Mouse (Mus musculus) forebrain, postnatal 0 days (tissue): ENCODE results near the gene Prkd2. TPM values are rescaled to one million over a fixed set of nuclear protein-coding genes. Genes with fewer than 3 reads are reported as not detected.
A peak's percentile ranks its signal among the peaks of the same experiment; 100 is the strongest.

Source experiments
- ATAC-seq: fragments of 200-750 bp; cut with Nextera tagmentation; 2 replicates; pipeline ENCODE4 v1.8.0; 2017; ENCODE audit warnings: mild to moderate bottlenecking, moderate library complexity
- DNase-seq: peaks from one replicate; pipeline ENCODE4 v3.0.0-alpha.2; 2015
- H3K27ac ChIP-seq: fragments of 300-500 bp; sonication (generic); 2 replicates; pipeline ENCODE4 v1.5.1; 2014; ENCODE audit warnings: low read depth, mild to moderate bottlenecking, antibody characterized with exemption, low read length, moderate library complexity, mixed read lengths
- H3K27me3 ChIP-seq: fragments of 300-500 bp; sonication (generic); 2 replicates; pipeline ENCODE4 v1.6.1; 2014; ENCODE audit warnings: mild to moderate bottlenecking, low read length, mixed read lengths; ENCODE audit not compliant: insufficient read depth
- H3K36me3 ChIP-seq: fragments of 300-500 bp; sonication (generic); 2 replicates; pipeline ENCODE4 v1.6.1; 2014; ENCODE audit warnings: mild to moderate bottlenecking, moderate library complexity; ENCODE audit not compliant: insufficient read depth
- H3K4me1 ChIP-seq: fragments of 300-500 bp; sonication (generic); 2 replicates; pipeline ENCODE4 v1.6.1; 2014; ENCODE audit warnings: antibody characterized with exemption; ENCODE audit not compliant: insufficient read depth
- H3K4me2 ChIP-seq: fragments of 300-500 bp; sonication (generic); 2 replicates; pipeline ENCODE4 v1.6.1; 2014; ENCODE audit warnings: low read depth, mild to moderate bottlenecking, moderate library complexity
- H3K4me3 ChIP-seq: fragments of 300-500 bp; sonication (generic); 2 replicates; pipeline ENCODE4 v1.5.1; 2014; ENCODE audit warnings: low read depth, low read length, mixed read lengths
- H3K9ac ChIP-seq: fragments of 300-500 bp; sonication (generic); 2 replicates; pipeline ENCODE4 v1.6.1; 2014; ENCODE audit warnings: mild to moderate bottlenecking
- H3K9me3 ChIP-seq: fragments of 300-500 bp; sonication (generic); 2 replicates; pipeline ENCODE4 v1.6.1; 2016; ENCODE audit warnings: low read length
- CTCF ChIP-seq: sonication (generic); IDR thresholded peaks from 2 replicates; pipeline ENCODE4 v1.5.1; 2016; ENCODE audit warnings: antibody characterized with exemption, control low read depth, low read depth
- WGBS: fragments of 180-500 bp; shearing (Covaris S2); extraction: QIAGEN DNeasy Blood & Tissue Kit; methylation state at CpG from one replicate; pipeline ENCODE4 v1.1.7; 2014; 5-methylcytosine and 5-hydroxymethylcytosine counted together
- polyA plus RNA-seq: library from polyadenylated mRNA; unstranded; fragments of >200 nt; fragmentation: Nextera tagmentation; extraction: Ambion mirVana; gene quantifications from 2 replicates; pipeline ENCODE4 v1.2.1, GENCODE M21; 2015
- total RNA-seq: library from RNA; depleted of rRNA; stranded (reverse); fragments of >200 nt; gene quantifications from 2 replicates; pipeline ENCODE4 v1.2.3, GENCODE M21; 2014; rRNA removed

The Prkd2 gene
- total and polyA plus RNA-seq, 2 experiments from 2014 or later = 3.9 to 4.0 TPM

- Histone ChIP-seq H3K4me3 (no peak overlapping the region), H3K36me3 (peaks cover 65% of the 10 kb centered on the region), H3K4me2 (no peak overlapping the region), H3K27me3 (no peaks in the 10 kb centered on the region), H3K4me1 (peaks cover 10% of the 10 kb centered on the region), H3K9me3 (no peaks in the 10 kb centered on the region), H3K27ac (no peak overlapping the region), H3K9ac (no peak overlapping the region)
- TF ChIP-seq CTCF = no peak
- ATAC-seq = no peak
- 89% methylated on average over 32 of the region's 32 CpGs for WGBS
- DNase-seq = no peak
These were observed 73.0 kb downstream of the Prkd2 start for GRCm38 (mm10) chr7:16915461-16916340.

- ATAC-seq (no peak), DNase-seq (no peak)
- no peak overlapping the region for H3K4me2 ChIP-seq
- H3K27ac ChIP-seq = no peak overlapping the region
- no peaks in the 10 kb centered on the region for H3K9me3 ChIP-seq
- H3K4me3 ChIP-seq = no peak overlapping the region
- H3K27me3 ChIP-seq = no peaks in the 10 kb centered on the region
- peaks cover 65% of the 10 kb centered on the region for H3K36me3 ChIP-seq
- H3K9ac ChIP-seq = no peak overlapping the region
- TF ChIP-seq CTCF = peak; percentile 10; the same call in 1 of the 2 replicates
- peaks cover 16% of the 10 kb centered on the region for H3K4me1 ChIP-seq
- WGBS = 81% methylated on average over 30 of the region's 30 CpGs
These were observed 73.9 kb downstream of the Prkd2 start for GRCm38 (mm10) chr7:16916342-16917265.

GRCm38 (mm10) chr7:16917447-16917846 is 74.7 kb downstream of the Prkd2 start:
- Histone ChIP-seq H3K4me2 (no peak overlapping the region), H3K27ac (no peak overlapping the region), H3K4me1 (peaks cover 16% of the 10 kb centered on the region), H3K4me3 (no peak overlapping the region), H3K9ac (no peak overlapping the region), H3K27me3 (no peaks in the 10 kb centered on the region), H3K36me3 (peaks cover 65% of the 10 kb centered on the region), H3K9me3 (no peaks in the 10 kb centered on the region)
- 90% methylated on average over 11 of the region's 11 CpGs for WGBS
- no peak for ATAC-seq
- no peak for DNase-seq
- TF ChIP-seq CTCF = no peak

GRCm38 (mm10) chr7:16918014-16918413 is 75.3 kb downstream of the Prkd2 start:
- no peaks in the 10 kb centered on the region for H3K27me3 ChIP-seq
- H3K27ac ChIP-seq = no peak overlapping the region
- no peak for ATAC-seq
- H3K9me3 ChIP-seq = no peaks in the 10 kb centered on the region
- H3K4me1 ChIP-seq = peaks cover 16% of the 10 kb centered on the region
- 65% methylated on average over 9 of the region's 9 CpGs for WGBS
- no peak overlapping the region for H3K4me3 ChIP-seq
- H3K9ac ChIP-seq = no peak overlapping the region
- DNase-seq = no peak
- no peak overlapping the region for H3K4me2 ChIP-seq
- H3K36me3 ChIP-seq = peaks cover 65% of the 10 kb centered on the region
- no peak for TF ChIP-seq CTCF

- no peaks in the 10 kb centered on the region for H3K9me3 ChIP-seq
- no peak for TF ChIP-seq CTCF
- no peak for DNase-seq
- no peak overlapping the region for H3K4me3 ChIP-seq
- no peak overlapping the region for H3K4me2 ChIP-seq
- no peak for ATAC-seq
- H3K27me3 ChIP-seq = no peaks in the 10 kb centered on the region
- 83% methylated on average over 3 of the region's 3 CpGs for WGBS
- no peak overlapping the region for H3K27ac ChIP-seq
- no peak overlapping the region for H3K9ac ChIP-seq
- peaks cover 16% of the 10 kb centered on the region for H3K4me1 ChIP-seq
- H3K36me3 ChIP-seq = peaks cover 62% of the 10 kb centered on the region
These were observed 76.0 kb downstream of the Prkd2 start for GRCm38 (mm10) chr7:16918670-16919069.

GRCm38 (mm10) chr7:16919395-16920149 is 76.9 kb downstream of the Prkd2 start:
- Histone ChIP-seq H3K36me3 (peaks cover 53% of the 10 kb centered on the region), H3K27ac (no peak overlapping the region), H3K9me3 (no peaks in the 10 kb centered on the region), H3K9ac (peak overlapping the region; percentile 19), H3K4me1 (peaks cover 16% of the 10 kb centered on the region), H3K4me3 (peak overlapping the region; percentile 1; the same call in 1 of the 2 replicates), H3K27me3 (no peaks in the 10 kb centered on the region), H3K4me2 (peak overlapping the region; percentile 92)
- DNase-seq (no peak), ATAC-seq (no peak)
- no peak for TF ChIP-seq CTCF
- WGBS = 76% methylated on average over 13 of the region's 13 CpGs

Other genes starting within 250 kb of the Prkd2 start
- 133 and 149 TPM in 2 replicates for gene Arhgap35, start 227.9 kb upstream of the Prkd2 start, total RNA-seq
- 20.6 and 27.0 TPM in 2 replicates for gene Arhgap35, start 227.9 kb upstream of the Prkd2 start, polyA plus RNA-seq
- gene Ceacam15, start 167.2 kb upstream of the Prkd2 start, total RNA-seq = not detected in 2 replicates
- not detected in 2 replicates for gene Ceacam15, start 167.2 kb upstream of the Prkd2 start, polyA plus RNA-seq
- not detected in 2 replicates for gene Ceacam9, start 121.0 kb upstream of the Prkd2 start, total RNA-seq
- 0.13 and 0.18 TPM in 2 replicates for gene Ceacam9, start 121.0 kb upstream of the Prkd2 start, polyA plus RNA-seq
- gene Ap2s1, start 104.5 kb upstream of the Prkd2 start, total RNA-seq = 519 and 565 TPM in 2 replicates
- gene Ap2s1, start 104.5 kb upstream of the Prkd2 start, polyA plus RNA-seq = 566 and 578 TPM in 2 replicates
- 6.3 and 9.3 TPM in 2 replicates for gene Slc1a5, start 61.6 kb upstream of the Prkd2 start, total RNA-seq
- gene Slc1a5, start 61.6 kb upstream of the Prkd2 start, polyA plus RNA-seq = 7.2 and 7.5 TPM in 2 replicates
- 240 and 243 TPM in 2 replicates for gene Strn4, start 27.0 kb upstream of the Prkd2 start, total RNA-seq
- 168 and 169 TPM in 2 replicates for gene Strn4, start 27.0 kb upstream of the Prkd2 start, polyA plus RNA-seq
- gene Fkrp, start 26.2 kb upstream of the Prkd2 start, total RNA-seq = 40.0 and 54.6 TPM in 2 replicates
- gene Fkrp, start 26.2 kb upstream of the Prkd2 start, polyA plus RNA-seq = 31.7 and 37.8 TPM in 2 replicates
- gene Dact3, start 32.4 kb downstream of the Prkd2 start, total RNA-seq = 69.0 and 70.3 TPM in 2 replicates
- gene Dact3, start 32.4 kb downstream of the Prkd2 start, polyA plus RNA-seq = 7.8 and 8.6 TPM in 2 replicates
- gene Gng8, start 48.9 kb downstream of the Prkd2 start, total RNA-seq = not detected in 2 replicates
- gene Gng8, start 48.9 kb downstream of the Prkd2 start, polyA plus RNA-seq = 9.3 and 16.4 TPM in 2 replicates
- 0.15 TPM in 1 of 2 replicates, not detected in the other for gene Ptgir, start 63.6 kb downstream of the Prkd2 start, total RNA-seq
- 0.08 and 0.09 TPM in 2 replicates for gene Ptgir, start 63.6 kb downstream of the Prkd2 start, polyA plus RNA-seq
- 1,323 and 1,444 TPM in 2 replicates for gene Calm3, start 81.2 kb downstream of the Prkd2 start, total RNA-seq
- 403 and 424 TPM in 2 replicates for gene Calm3, start 81.2 kb downstream of the Prkd2 start, polyA plus RNA-seq
- 98.9 and 133 TPM in 2 replicates for gene Pnmal2, start 101.8 kb downstream of the Prkd2 start, total RNA-seq
- gene Pnmal2, start 101.8 kb downstream of the Prkd2 start, polyA plus RNA-seq = 87.5 and 134 TPM in 2 replicates
- gene Pnmal1, start 116.8 kb downstream of the Prkd2 start, total RNA-seq = 53.4 and 64.8 TPM in 2 replicates
- 51.1 and 61.5 TPM in 2 replicates for gene Pnmal1, start 116.8 kb downstream of the Prkd2 start, polyA plus RNA-seq
- gene Gm42372, start 140.2 kb downstream of the Prkd2 start, total RNA-seq = 34.9 and 40.0 TPM in 2 replicates
- 4.0 and 5.9 TPM in 2 replicates for gene Gm42372, start 140.2 kb downstream of the Prkd2 start, polyA plus RNA-seq
- 4.0 and 5.2 TPM in 2 replicates for gene Ccdc8, start 149.8 kb downstream of the Prkd2 start, total RNA-seq
- 1.5 and 2.0 TPM in 2 replicates for gene Ccdc8, start 149.8 kb downstream of the Prkd2 start, polyA plus RNA-seq
- 56.6 and 65.7 TPM in 2 replicates for gene Ppp5c, start 185.0 kb downstream of the Prkd2 start, total RNA-seq
- gene Ppp5c, start 185.0 kb downstream of the Prkd2 start, polyA plus RNA-seq = 129 and 137 TPM in 2 replicates
- gene Hif3a, start 219.5 kb downstream of the Prkd2 start, total RNA-seq = 7.2 and 12.2 TPM in 2 replicates
- gene Hif3a, start 219.5 kb downstream of the Prkd2 start, polyA plus RNA-seq = 1.1 and 2.0 TPM in 2 replicates
- gene Psg16, start 231.1 kb downstream of the Prkd2 start, total RNA-seq = 2.3 and 5.1 TPM in 2 replicates
- 3.3 and 5.7 TPM in 2 replicates for gene Psg16, start 231.1 kb downstream of the Prkd2 start, polyA plus RNA-seq